ENCODE assay signal across 27 mouse cellular contexts in the genomic region with DNA sequence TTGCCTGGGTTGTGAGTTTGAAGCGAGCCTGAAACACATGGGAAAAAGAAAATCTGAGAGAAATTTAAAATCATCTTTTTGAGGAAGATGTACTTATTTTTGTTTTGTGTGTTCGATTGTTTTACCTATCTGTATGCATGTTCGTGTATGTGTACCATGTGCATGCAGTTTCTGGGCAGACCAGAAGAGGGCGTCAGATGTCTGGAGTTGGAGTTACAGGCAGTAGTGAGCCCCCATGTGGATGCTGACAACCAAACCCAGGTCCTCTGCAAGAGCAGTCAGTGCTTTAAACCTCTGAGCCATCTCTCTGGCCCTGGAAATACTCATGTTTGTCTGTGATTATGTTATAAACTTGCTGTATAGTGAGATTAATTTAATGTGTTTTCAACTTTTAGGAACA. TPM values are rescaled to one million over a fixed set of nuclear protein-coding genes. Genes with fewer than 3 reads are reported as not detected.
A peak's percentile ranks its signal among the peaks of the same experiment; 100 is the strongest.
DNase-seq lines count a peak whose midpoint lies in the region; ATAC-seq and TF ChIP-seq lines count a peak whose summit lies in the region.
"Had no signal": no experiment of that assay in that cellular context is flagged by ENCODE, and none has a peak within 500 bp of the region (broad histone marks: within the 10 kb centered on the region; RNA-seq: fewer than 3 reads in every experiment).

No protein-coding gene starts in this region.

- intact Hi-C loops in gastrocnemius, postnatal 36 days (cut with DNase I) = no loop called here

- no peak overlapping the region for H3K9ac ChIP-seq in intestine, postnatal 0 days (ENCODE audit: low read depth, low read length)
- no peak overlapping the region for H3K9ac ChIP-seq in intestine, embryonic 16.5 days (ENCODE audit: low read depth, low read length)
- no peak overlapping the region for H3K9ac ChIP-seq in midbrain, postnatal 0 days (replicated peaks; ENCODE audit: low read length, poor library complexity, severe bottlenecking)
- no peak overlapping the region for H3K9ac ChIP-seq in midbrain, embryonic 14.5 days (replicated peaks; ENCODE audit: low read length)
- H3K9ac ChIP-seq: embryonic facial prominence, embryonic 12.5 days; forebrain, embryonic 13.5 days; hindbrain, embryonic 15.5 days; neural tube, embryonic 12.5 days had no signal

- H3K4me3 ChIP-seq in intestine, postnatal 0 days (ENCODE audit: low read depth, low read length) = no peak overlapping the region
- H3K4me3 ChIP-seq in intestine, embryonic 16.5 days (ENCODE audit: low read length) = no peak overlapping the region
- no peak overlapping the region for H3K4me3 ChIP-seq in midbrain, postnatal 0 days (ENCODE audit: low read depth, low read length)
- no peak overlapping the region for H3K4me3 ChIP-seq in midbrain, embryonic 14.5 days (replicated peaks; ENCODE audit: low read depth, low read length)
- H3K4me3 ChIP-seq: embryonic facial prominence, embryonic 12.5 days; erythroblast, embryonic 14.5 days; forebrain, embryonic 13.5 days; heart, adult 2 months; hindbrain, embryonic 15.5 days; neural tube, embryonic 12.5 days had no signal

- no peak for DNase-seq in midbrain, postnatal 0 days (ENCODE audit: low spot score)
- no peak for DNase-seq in midbrain, embryonic 14.5 days
- DNase-seq in ZHBTc4 (ENCODE audit: low read depth, low spot score) = peak; percentile 86
- no peak for DNase-seq in gastrocnemius, postnatal 36 days
- DNase-seq in thymus, postnatal 14 days = no peak
- DNase-seq: adrenal gland, adult 8-10 months; cerebellum, adult 9-10 months; gastrocnemius, postnatal 14 days; heart, adult 2 months; heart, postnatal 4 days; kidney, adult 11 months; lung, adult 18-20 months had no signal

- peaks cover 21% of the 10 kb centered on the region for H3K36me3 ChIP-seq in intestine, postnatal 0 days (ENCODE audit: control insufficient read depth, insufficient read depth)
- 0 out of 2 replicates have a peak, but pooled peaks cover 3% of the 10 kb centered on the region for H3K36me3 ChIP-seq in intestine, embryonic 16.5 days (ENCODE audit: control insufficient read depth, insufficient read depth, low read length)
- H3K36me3 ChIP-seq in midbrain, postnatal 0 days (ENCODE audit: insufficient read depth, low read length) = no peaks in the 10 kb centered on the region
- H3K36me3 ChIP-seq in midbrain, embryonic 14.5 days (ENCODE audit: control insufficient read depth, insufficient read depth, low read length) = no peaks in the 10 kb centered on the region
- H3K36me3 ChIP-seq: embryonic facial prominence, embryonic 12.5 days; hindbrain, embryonic 15.5 days; neural tube, embryonic 12.5 days had no signal

- WGBS in intestine, postnatal 0 days = 94% methylated on average over 4 of the region's 4 CpGs
- WGBS in intestine, embryonic 16.5 days = 85% methylated on average over 4 of the region's 4 CpGs
- WGBS in midbrain, postnatal 0 days = 87% methylated on average over 4 of the region's 4 CpGs
- 88% methylated on average over 4 of the region's 4 CpGs for WGBS in midbrain, embryonic 14.5 days

- TF ChIP-seq CTCF in intestine, postnatal 0 days (IDR thresholded peaks at IDR 0.05; ENCODE audit: low read depth) = peak; percentile 27; the same call in 1 of the 2 replicates
- peak; percentile 42 for TF ChIP-seq CTCF in midbrain, postnatal 0 days (IDR thresholded peaks at IDR 0.05)

- no peaks in the 10 kb centered on the region for H3K9me3 ChIP-seq in intestine, postnatal 0 days (ENCODE audit: control insufficient read depth)
- no peaks in the 10 kb centered on the region for H3K9me3 ChIP-seq in intestine, embryonic 16.5 days (ENCODE audit: control insufficient read depth, low read length)
- H3K9me3 ChIP-seq in midbrain, postnatal 0 days (ENCODE audit: low read length) = no peaks in the 10 kb centered on the region
- no peaks in the 10 kb centered on the region for H3K9me3 ChIP-seq in midbrain, embryonic 14.5 days (ENCODE audit: control insufficient read depth, low read length)
- H3K9me3 ChIP-seq: embryonic facial prominence, embryonic 12.5 days; forebrain, embryonic 13.5 days; hindbrain, embryonic 15.5 days; neural tube, embryonic 12.5 days had no signal

- H3K4me1 ChIP-seq in intestine, postnatal 0 days (replicated peaks; ENCODE audit: control insufficient read depth, insufficient read depth, low read length) = no peaks in the 10 kb centered on the region
- peaks cover 14% of the 10 kb centered on the region for H3K4me1 ChIP-seq in intestine, embryonic 16.5 days (ENCODE audit: control insufficient read depth, insufficient read depth, low read length)
- no peaks in the 10 kb centered on the region for H3K4me1 ChIP-seq in midbrain, postnatal 0 days (ENCODE audit: insufficient read depth, low read length)
- H3K4me1 ChIP-seq in midbrain, embryonic 14.5 days (ENCODE audit: control insufficient read depth, insufficient read depth, low read length) = peaks cover 8% of the 10 kb centered on the region; the same call in 1 of the 2 replicates

- H3K27me3 ChIP-seq in intestine, postnatal 0 days (replicated peaks; ENCODE audit: control insufficient read depth, insufficient read depth, low read length) = no peaks in the 10 kb centered on the region
- H3K27me3 ChIP-seq in intestine, embryonic 16.5 days (replicated peaks; ENCODE audit: control insufficient read depth, insufficient read depth, low read length) = no peaks in the 10 kb centered on the region
- H3K27me3 ChIP-seq in midbrain, postnatal 0 days (ENCODE audit: insufficient read depth, low read length) = no peaks in the 10 kb centered on the region
- H3K27me3 ChIP-seq in midbrain, embryonic 14.5 days (ENCODE audit: control insufficient read depth, insufficient read depth, low read length) = peaks cover 23% of the 10 kb centered on the region

- H3K27ac ChIP-seq in intestine, postnatal 0 days (ENCODE audit: low read depth, low read length) = no peak overlapping the region
- H3K27ac ChIP-seq in intestine, embryonic 16.5 days (ENCODE audit: low read length) = no peak overlapping the region
- no peak overlapping the region for H3K27ac ChIP-seq in midbrain, postnatal 0 days (ENCODE audit: low read depth, low read length)
- H3K27ac ChIP-seq in midbrain, embryonic 14.5 days (replicated peaks; ENCODE audit: low read depth, low read length) = no peak overlapping the region
- H3K27ac ChIP-seq: embryonic facial prominence, embryonic 12.5 days; forebrain, embryonic 13.5 days; heart, adult 2 months; hindbrain, embryonic 15.5 days; neural tube, embryonic 12.5 days had no signal

- H3K4me2 ChIP-seq in intestine, postnatal 0 days (replicated peaks; ENCODE audit: low read depth) = no peak overlapping the region
- no peak overlapping the region for H3K4me2 ChIP-seq in intestine, embryonic 16.5 days (ENCODE audit: low read depth, low read length)
- H3K4me2 ChIP-seq in midbrain, postnatal 0 days (ENCODE audit: low read depth, low read length, poor library complexity, severe bottlenecking) = no peak overlapping the region
- H3K4me2 ChIP-seq in midbrain, embryonic 14.5 days (ENCODE audit: low read length) = no peak overlapping the region
- H3K4me2 ChIP-seq: embryonic facial prominence, embryonic 12.5 days; forebrain, embryonic 13.5 days; hindbrain, embryonic 15.5 days; neural tube, embryonic 12.5 days had no signal

- ATAC-seq in intestine, postnatal 0 days = no peak
- no peak for ATAC-seq in intestine, embryonic 16.5 days
- no peak for ATAC-seq in midbrain, postnatal 0 days (ENCODE audit: low FRiP score)
- ATAC-seq in midbrain, embryonic 14.5 days (ENCODE audit: low FRiP score, low TSS enrichment) = no peak
- ATAC-seq: forebrain, embryonic 13.5 days had no signal

RNA-seq across cellular contexts. Expression of a gene that starts 9.9 kb away (rescaled TPM):
- 28.7 and 31.2 TPM in 2 replicates for polyA plus RNA-seq in intestine, postnatal 0 days (2015; fragmentation: Nextera tagmentation; extraction: Ambion mirVana)
- polyA plus RNA-seq in intestine, embryonic 16.5 days (2015; fragmentation: Nextera tagmentation; extraction: Ambion mirVana) = 27.8 and 28.4 TPM in 2 replicates
- total RNA-seq in midbrain, postnatal 0 days (2014; rRNA removed) = 0.66 TPM in 1 of 2 replicates, not detected in the other
- polyA plus RNA-seq in midbrain, postnatal 0 days (2015; fragmentation: Nextera tagmentation; extraction: Ambion mirVana) = 2.0 and 2.7 TPM in 2 replicates
- 1.8 and 4.5 TPM in 2 replicates for polyA plus RNA-seq in midbrain, embryonic 14.5 days (2014; fragmentation: Nextera tagmentation; extraction: Ambion mirVana)
- total RNA-seq in gastrocnemius, postnatal 36 days (2021) = 1 to 10 TPM; 1.1 to 1.9 TPM

RNA-seq across cellular contexts. Expression of a gene that starts 17.4 kb away (rescaled TPM):
- polyA plus RNA-seq in intestine, postnatal 0 days (2015; fragmentation: Nextera tagmentation; extraction: Ambion mirVana) = 0.88 and 1.5 TPM in 2 replicates
- 4.3 and 5.6 TPM in 2 replicates for polyA plus RNA-seq in intestine, embryonic 16.5 days (2015; fragmentation: Nextera tagmentation; extraction: Ambion mirVana)
- 4.9 and 8.4 TPM in 2 replicates for total RNA-seq in midbrain, postnatal 0 days (2014; rRNA removed)
- 11.2 and 13.7 TPM in 2 replicates for polyA plus RNA-seq in midbrain, postnatal 0 days (2015; fragmentation: Nextera tagmentation; extraction: Ambion mirVana)
- polyA plus RNA-seq in midbrain, embryonic 14.5 days (2014; fragmentation: Nextera tagmentation; extraction: Ambion mirVana) = 11.7 and 13.6 TPM in 2 replicates
- total RNA-seq in gastrocnemius, postnatal 36 days (2021) = 1 to 10 TPM; 1.4 to 2.1 TPM

RNA-seq across cellular contexts. Expression of a gene that starts 24.4 kb away (rescaled TPM):
- polyA plus RNA-seq in intestine, postnatal 0 days (2015; fragmentation: Nextera tagmentation; extraction: Ambion mirVana) = 17.9 and 22.5 TPM in 2 replicates
- polyA plus RNA-seq in intestine, embryonic 16.5 days (2015; fragmentation: Nextera tagmentation; extraction: Ambion mirVana) = 22.3 and 22.9 TPM in 2 replicates
- total RNA-seq in midbrain, postnatal 0 days (2014; rRNA removed) = 4.2 and 4.5 TPM in 2 replicates
- polyA plus RNA-seq in midbrain, postnatal 0 days (2015; fragmentation: Nextera tagmentation; extraction: Ambion mirVana) = 7.7 and 8.4 TPM in 2 replicates
- 1.8 and 2.3 TPM in 2 replicates for polyA plus RNA-seq in midbrain, embryonic 14.5 days (2014; fragmentation: Nextera tagmentation; extraction: Ambion mirVana)
- total RNA-seq in gastrocnemius, postnatal 36 days (2021) = not detected
- total RNA-seq: adrenal gland, adult 8-10 months; gastrocnemius, postnatal 14 days; heart, adult 2 months; heart, postnatal 4 days had no signal
- polyA plus RNA-seq: erythroblast, embryonic 14.5 days had no signal

RNA-seq across cellular contexts. Expression of a gene that starts 31.4 kb away (rescaled TPM):
- not detected in 2 replicates for polyA plus RNA-seq in intestine, postnatal 0 days (2015; fragmentation: Nextera tagmentation; extraction: Ambion mirVana)
- not detected in 2 replicates for polyA plus RNA-seq in intestine, embryonic 16.5 days (2015; fragmentation: Nextera tagmentation; extraction: Ambion mirVana)
- not detected in 2 replicates for total RNA-seq in midbrain, postnatal 0 days (2014; rRNA removed)
- not detected in 2 replicates for polyA plus RNA-seq in midbrain, postnatal 0 days (2015; fragmentation: Nextera tagmentation; extraction: Ambion mirVana)
- not detected in 2 replicates for polyA plus RNA-seq in midbrain, embryonic 14.5 days (2014; fragmentation: Nextera tagmentation; extraction: Ambion mirVana)
- total RNA-seq in gastrocnemius, postnatal 36 days (2021) = not detected
- total RNA-seq: gastrocnemius, postnatal 14 days; heart, adult 2 months; heart, postnatal 4 days; layer of hippocampus, postnatal 14 days; left cerebral cortex, postnatal 25 days; megakaryocyte-erythroid progenitor cell, adult 5-6 weeks; monocyte, adult 5-6 weeks had no signal
- polyA plus RNA-seq: cortical plate, adult 2 months; embryonic facial prominence, embryonic 12.5 days; erythroblast, embryonic 14.5 days; forebrain, embryonic 13.5 days; frontal cortex, adult 2 months; heart, adult 2 months; heart, embryonic 14.5 days; hindbrain, embryonic 15.5 days; kidney, embryonic 16.5 days; neural tube, embryonic 12.5 days had no signal

RNA-seq across cellular contexts. Expression of a gene that starts 43.6 kb away (rescaled TPM):
- polyA plus RNA-seq in intestine, postnatal 0 days (2015; fragmentation: Nextera tagmentation; extraction: Ambion mirVana) = 503 and 522 TPM in 2 replicates
- 428 and 452 TPM in 2 replicates for polyA plus RNA-seq in intestine, embryonic 16.5 days (2015; fragmentation: Nextera tagmentation; extraction: Ambion mirVana)
- total RNA-seq in midbrain, postnatal 0 days (2014; rRNA removed) = 162 and 224 TPM in 2 replicates
- 565 and 583 TPM in 2 replicates for polyA plus RNA-seq in midbrain, postnatal 0 days (2015; fragmentation: Nextera tagmentation; extraction: Ambion mirVana)
- 376 and 460 TPM in 2 replicates for polyA plus RNA-seq in midbrain, embryonic 14.5 days (2014; fragmentation: Nextera tagmentation; extraction: Ambion mirVana)
- 10 to 100 TPM; 17.1 to 19.7 TPM for total RNA-seq in gastrocnemius, postnatal 36 days (2021)
